Mouse (Mus musculus) naive thymus-derived CD4-positive, alpha-beta T cell, adult 5 months (primary cell): ENCODE results near the gene Gm5592. TPM values are rescaled to one million over a fixed set of nuclear protein-coding genes. Genes with fewer than 3 reads are reported as not detected.

ENCODE experiments used
- polyA plus RNA-seq: library from polyadenylated mRNA; unstranded; fragments of 100-300 nt; shearing (Covaris generic); gene quantifications from one replicate; pipeline ENCODE4 v1.2.1, GENCODE M21; 2017

Gene Gm5592
- polyA plus RNA-seq = not detected

DNA sequence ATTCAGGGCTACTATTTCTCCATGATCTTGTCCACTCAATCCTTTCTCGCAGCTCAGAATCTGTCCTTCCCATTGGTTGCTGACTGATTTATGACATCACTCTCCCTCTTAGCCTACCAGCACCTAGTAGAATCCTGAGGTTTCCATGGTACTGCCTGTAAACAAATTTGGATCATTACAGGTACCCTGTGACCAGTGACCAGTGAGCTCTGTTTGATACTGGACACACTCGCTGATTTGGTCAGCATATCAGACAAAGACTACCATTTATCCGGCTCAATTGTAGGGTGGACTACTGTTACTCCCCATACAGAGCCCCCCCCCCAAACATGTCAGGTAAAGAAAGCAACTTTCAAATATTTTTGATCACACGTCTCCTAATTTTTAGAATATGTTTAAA lies at the start of gene Gm5592:
Gene Gm5592, plus strand, starts transcription at position 301 of the 400 bp plus-strand sequence.

Other genes with a start within 250 kb of the Gm5592 start
- gene 4930433I11Rik, start 166.3 kb upstream of the Gm5592 start, polyA plus RNA-seq = not detected
- gene Gm4884, start 121.1 kb upstream of the Gm5592 start, polyA plus RNA-seq = not detected
- gene AI987944, start 239.5 kb downstream of the Gm5592 start, polyA plus RNA-seq = 21.2 TPM